Mouse (Mus musculus): Measurements from ENCODE around the gene Mmp15.

The Mmp15 gene

DNA sequence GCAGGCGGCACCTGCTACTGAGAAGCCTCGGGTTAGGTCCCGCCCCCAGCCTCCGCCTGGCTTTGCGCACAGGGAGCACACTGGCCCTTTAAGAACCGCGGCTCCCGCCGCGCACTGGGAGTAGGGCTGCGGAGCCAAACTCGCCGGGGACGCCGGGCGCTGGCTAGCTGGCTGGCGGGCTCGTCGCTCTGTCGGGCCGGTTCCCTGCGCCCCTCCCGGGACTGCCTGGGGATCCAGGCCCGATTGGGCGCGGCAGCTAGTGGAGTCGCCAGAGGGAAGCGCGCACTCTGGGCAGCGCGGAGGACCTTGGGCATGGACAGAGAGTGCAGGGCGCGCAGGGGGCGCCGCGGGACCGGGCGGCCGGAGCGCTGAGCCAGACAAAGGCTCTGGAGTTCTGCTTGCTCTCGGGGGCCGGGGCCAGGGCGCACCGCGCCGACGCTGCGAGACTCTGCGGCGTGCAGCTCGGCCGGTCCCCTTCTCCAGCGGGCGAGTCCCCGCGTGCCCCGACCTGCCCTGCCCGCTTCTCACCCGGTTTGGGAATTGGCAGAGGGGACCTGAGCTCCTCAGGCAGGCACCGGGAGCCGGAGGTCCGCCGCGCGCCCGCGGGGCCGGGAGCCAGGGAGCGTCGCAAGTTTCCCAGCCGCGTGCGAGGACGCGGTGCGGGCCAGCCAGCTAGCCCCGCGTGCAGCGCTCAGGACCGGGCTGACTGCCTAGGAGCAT lies at the start of gene Mmp15:
TSS of gene Mmp15 (plus strand) at position 118 of the 720 bp plus-strand sequence.
- no peak for DNase-seq

DNA sequence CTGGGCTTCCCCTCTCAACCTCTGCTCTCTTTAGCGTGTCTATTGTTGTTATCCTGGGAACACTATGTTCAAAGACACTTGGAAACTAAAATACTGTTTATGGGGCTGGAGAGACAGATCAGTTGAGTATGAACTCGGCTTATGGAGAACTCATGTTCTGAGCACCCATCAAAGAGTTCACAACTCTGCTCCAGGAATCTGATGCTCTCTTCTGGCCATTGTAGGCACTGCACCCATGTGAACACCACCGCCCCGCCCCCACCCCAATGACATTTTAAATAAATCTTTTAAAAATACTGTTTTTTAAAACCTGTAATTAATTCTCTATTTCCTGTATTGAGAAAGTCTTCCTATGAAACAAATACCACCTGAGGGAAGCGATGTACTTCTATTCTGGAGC lies 49.7 kb upstream of the Mmp15 start:
- DNase-seq, result no peak

DNA sequence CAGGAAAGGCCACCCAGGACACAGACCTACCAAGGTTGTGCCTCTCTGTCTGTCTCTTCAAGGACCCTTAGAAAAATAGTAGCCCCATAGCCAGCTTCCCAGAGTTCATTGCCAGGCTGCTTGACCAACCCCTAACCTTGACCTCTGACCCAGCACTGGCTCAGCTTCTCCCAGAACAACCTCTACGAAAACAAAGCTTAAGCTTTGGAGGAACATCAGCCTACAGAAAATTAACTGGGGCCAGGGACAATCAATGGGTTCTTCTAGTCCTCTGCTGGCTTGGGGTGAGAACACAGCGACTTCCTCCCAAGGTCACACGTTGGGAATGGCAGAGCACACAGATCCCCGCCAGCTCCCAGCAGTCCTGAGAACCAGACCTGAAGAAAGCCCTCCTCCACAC lies 46.5 kb upstream of the Mmp15 start:
- DNase-seq, result no peak

DNA sequence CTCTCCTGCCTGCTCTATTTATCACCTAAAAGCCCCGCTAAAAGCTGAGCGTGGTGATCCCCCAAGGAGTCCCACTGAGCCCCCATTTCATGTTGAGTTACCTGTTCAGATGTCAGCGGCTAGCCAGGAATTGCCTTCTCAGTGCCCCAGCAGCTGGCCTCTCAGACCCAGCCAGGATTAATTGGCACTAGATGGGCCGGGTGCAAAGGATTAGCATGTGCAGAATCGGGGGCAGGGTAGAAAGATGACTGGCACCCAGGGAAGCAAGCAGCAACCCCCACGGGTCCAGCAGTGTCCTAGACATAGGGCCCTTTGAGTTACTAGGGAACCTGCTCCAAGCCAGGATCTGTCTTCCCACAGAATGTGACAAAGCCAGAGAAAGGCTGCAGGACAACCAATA lies 45.6 kb upstream of the Mmp15 start, which contains the start of gene Cngb1:
TSS of gene Cngb1 (minus strand) at position 155 of the 400 bp plus-strand sequence.
- no peak for DNase-seq

DNA sequence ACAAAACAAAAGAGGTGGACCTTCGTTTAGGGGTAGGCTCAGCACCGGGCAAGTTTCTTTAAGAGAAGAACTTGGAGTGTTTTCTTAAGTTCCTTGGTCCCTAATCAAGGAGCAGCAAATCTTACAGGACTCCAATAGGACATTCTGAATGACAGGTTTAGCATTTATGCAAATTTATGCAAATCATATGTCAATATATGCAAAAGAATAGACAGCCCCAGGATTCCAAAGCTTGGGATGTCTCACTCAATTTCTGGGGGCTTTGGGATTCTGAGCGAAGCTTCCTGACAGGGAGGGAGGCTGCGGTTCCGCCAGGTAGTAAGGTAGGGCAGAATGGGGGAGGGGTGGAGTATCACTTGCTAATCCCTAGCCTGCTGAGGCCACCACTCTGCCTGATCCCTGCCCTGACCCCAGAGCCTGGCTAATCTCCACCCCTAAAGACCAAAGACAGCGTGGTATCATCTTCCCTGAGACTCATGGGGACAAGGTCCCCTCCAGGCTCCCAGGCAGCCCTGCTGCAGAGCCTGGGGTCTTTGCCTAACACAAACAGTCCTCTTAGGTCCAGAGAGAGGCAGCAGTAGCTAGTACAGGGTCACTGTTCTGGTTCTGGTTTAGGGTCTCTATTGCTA lies 41.6 kb upstream of the Mmp15 start, which contains the start of gene Tepp:
TSS of gene Tepp (plus strand) at position 225 of the 629 bp plus-strand sequence.
- no peak for DNase-seq

DNA sequence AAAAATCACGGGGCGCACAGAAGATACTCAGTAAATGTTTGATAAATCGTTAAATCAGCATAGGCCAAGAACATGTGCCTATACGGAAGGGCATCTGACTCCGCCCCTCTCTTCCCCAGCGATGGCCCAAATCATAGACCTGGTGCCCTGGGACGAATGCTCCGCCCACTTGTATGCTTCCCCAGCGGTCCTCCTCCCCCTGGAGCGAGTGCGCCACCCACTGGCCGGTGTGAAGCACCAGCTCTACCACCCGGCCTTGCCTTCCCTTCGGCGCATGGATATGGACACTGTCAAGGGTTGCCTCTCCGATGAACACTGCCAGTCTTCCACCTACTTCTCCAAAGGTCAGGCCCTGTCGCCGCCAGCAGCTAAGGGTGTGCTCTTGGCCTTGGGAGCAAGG lies 39.2 kb upstream of the Mmp15 start:
- no peak for DNase-seq

DNA sequence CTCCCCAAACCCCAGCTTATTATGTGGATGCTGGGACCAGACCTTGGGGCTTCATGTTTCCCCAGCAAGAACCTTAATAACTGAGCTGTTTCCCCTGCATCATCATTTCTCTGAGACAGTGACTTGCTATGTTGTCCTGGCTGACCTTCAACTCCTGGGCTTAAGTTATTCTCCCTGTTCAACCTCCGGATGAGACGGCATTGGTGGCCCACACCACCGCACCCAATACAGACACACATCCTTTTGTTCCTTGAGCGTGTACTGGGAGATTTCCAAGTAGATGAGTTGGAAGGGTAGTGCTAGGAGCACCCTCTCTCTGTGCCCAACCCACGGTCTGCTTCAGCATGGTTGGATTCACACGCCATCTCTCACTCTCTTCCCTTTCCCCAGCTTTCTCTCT lies 38.2 kb upstream of the Mmp15 start:
- DNase-seq, result no peak

DNA sequence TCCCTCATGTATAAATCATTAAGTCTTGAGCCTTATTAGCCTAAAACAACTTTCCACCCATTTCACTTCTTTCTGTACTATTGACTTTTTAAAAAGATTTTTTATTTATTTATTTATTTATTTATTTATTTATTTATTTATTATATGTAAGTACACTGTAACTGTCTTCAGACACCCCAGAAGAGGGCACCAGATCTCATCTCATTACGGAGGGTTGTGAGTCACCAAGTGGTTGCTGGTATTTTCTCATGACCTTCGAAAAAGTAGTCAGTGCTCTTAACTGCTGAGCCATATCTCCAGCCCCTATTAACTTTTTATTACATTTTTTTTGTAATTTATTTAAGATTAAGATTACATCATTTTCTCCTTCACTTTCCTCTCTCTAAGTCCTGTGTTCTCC lies 37.4 kb upstream of the Mmp15 start:
- no peak for DNase-seq

DNA sequence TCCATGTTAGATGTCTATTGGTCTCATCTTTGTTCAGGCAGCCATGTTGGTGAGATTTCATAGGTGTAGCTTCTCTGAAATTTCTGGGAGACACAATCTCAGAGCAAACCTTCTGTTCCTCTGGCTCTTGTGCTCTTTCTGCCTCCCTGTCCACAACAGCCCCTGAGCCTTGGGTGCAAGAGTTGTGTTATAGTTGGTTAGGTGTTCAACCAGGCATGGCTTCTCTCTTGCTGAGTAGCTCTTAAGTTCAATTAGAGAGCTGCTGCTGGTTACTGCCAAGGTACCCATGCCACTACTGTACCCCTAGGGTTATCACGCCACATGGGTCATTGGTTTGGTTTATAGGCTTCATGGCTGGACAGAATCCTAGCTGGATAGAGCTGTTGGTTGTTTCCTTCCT lies 36.7 kb upstream of the Mmp15 start:
- no peak for DNase-seq

DNA sequence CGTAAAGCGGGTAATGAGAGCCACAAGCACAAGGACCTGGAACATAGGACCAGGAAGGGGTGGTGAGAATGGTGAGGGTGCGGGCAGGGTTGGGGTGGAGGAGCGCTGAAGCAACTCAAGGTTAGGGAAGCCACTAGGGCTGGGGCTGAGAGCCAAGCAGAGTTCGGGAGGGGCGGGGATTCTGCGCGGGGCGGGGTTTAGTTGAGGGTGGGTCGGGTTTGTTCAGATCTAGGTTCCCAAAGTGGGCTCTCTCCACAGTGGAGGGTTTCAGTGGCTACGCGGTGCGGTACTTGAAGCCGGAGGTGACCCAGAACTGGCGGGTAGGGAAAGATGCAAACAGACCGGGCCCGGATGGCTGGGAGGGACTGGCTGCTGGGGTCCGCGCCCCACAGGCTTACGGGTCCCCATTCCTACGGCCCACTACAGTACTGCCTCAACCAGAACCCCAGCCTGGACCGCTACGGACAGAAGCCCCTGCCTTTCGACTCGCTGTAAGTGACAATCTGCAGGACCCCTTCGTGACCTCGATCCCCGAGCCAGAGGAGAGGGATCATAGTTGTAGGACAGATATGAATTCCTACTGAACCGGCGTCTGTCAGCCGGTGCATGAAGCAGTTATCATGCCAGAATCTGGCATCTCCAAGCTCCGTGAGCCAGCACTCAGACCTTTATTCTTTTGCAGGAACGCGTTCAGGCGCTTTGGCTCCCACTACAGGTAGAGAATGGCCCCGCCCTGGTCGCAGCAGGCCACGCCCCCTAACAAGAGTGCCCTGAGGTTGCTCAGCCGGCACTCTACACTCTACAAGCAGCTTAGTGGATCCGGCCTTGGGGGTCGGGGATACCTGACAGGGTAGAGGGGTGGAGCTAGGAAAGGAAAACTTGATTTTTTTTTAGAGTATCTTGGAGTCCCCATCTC lies 31.6 kb upstream of the Mmp15 start:
- no peak for DNase-seq

DNA sequence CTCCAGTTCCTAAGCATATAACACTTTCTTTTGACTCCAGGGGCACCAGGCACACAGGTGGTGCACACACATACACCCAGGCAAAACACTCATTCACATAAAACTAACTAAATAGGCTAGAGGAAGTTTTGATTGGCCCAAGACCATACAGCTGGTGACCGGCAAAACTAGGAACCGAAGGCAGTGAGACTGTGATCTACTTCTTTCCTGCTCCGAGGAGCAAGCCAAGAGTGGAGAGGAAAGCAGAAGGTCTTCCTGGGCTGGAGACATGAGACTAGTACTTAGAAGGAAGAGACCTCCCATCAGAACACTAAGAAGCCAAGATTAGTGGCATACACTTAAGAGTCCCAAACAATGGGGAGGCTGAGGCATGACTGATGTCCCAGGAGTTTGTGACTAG lies 28.9 kb upstream of the Mmp15 start:
- DNase-seq, result no peak

DNA sequence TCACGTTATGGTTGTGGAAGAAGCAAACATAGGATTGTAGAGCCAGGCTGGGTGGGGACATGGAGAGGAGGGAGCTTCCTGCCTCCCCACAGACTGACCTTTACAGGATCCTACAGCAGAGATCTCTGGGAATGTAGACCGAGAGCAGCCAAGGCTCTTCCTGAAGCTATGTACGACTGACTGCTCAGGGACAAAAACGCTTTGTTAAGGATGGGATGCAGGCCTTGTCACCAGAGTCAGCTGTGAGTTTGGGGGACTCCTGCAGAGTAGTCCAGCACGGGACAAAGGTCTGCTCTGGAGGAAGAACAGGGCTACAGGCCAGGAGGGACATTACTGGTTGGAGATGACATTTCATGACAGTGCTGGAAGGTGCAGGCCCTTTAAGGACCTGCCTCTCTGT lies 27.4 kb upstream of the Mmp15 start:
- DNase-seq, result no peak

DNA sequence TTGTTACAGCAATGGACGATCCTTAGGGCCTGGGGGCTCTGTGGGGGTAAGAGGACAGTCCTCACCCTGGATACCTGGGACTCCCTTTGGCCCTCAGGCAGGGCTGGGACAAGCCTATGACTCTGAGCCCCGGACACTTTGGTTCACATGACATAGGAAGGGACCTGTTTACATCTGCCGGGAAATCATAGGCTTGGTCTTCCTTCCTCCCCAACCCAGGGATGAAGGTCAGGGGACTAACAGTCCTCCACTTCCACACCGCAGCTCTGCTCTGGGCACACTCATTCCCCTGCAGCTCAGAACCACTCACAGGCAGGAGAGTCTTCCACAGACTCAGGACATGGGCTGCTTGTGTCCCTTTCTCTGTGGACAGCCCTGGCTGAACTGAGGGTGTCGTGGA lies 25.2 kb upstream of the Mmp15 start:
- DNase-seq, result no peak

DNA sequence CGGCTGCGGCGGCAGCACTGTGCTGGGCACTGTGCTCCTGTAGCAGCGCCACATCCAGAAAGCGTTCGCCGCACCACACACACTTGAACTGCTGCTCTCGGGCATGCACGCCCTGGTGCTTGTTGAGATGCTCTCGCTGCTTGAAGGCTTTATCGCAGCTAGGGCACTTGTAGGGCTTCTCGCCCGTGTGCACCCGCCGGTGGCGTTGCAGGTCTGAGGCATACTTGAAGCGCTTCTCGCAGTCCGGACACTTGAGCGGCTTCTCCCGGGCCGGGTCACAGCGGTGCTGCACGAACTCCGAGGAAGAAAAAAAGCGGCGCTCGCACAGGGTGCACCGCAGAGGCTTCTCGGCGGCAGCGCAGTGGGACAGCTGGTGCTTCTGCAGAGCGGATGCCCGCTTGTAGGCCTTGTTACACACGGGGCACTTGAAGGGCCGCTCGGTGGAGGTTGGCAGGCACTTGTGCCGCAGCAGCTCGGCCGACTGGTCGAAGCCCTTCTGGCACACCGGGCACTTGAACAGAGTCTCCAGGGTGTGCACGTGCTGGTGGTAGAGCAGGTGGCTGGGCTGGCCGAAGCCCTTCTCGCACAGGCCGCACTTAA lies 24.1 kb upstream of the Mmp15 start:
- no peak for DNase-seq

DNA sequence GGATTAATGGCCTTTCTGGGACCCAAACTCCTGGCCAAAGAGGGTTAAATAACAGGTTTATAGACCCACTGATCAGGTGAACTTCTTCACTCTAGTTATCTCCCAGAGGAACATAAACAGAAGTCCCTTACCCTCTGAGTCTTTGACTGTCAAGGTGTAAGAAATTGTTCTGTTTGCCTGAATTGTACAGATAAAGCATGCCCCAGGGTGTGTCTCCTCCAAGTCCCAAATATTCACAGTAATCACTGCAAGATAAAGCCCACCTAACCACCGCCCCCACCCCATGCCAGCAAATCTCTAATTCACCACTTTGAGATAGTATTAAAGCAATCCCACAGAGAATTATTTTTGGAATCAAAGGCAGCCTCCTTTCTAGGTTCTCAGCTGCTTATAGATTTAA lies 21.7 kb upstream of the Mmp15 start:
- no peak for DNase-seq

DNA sequence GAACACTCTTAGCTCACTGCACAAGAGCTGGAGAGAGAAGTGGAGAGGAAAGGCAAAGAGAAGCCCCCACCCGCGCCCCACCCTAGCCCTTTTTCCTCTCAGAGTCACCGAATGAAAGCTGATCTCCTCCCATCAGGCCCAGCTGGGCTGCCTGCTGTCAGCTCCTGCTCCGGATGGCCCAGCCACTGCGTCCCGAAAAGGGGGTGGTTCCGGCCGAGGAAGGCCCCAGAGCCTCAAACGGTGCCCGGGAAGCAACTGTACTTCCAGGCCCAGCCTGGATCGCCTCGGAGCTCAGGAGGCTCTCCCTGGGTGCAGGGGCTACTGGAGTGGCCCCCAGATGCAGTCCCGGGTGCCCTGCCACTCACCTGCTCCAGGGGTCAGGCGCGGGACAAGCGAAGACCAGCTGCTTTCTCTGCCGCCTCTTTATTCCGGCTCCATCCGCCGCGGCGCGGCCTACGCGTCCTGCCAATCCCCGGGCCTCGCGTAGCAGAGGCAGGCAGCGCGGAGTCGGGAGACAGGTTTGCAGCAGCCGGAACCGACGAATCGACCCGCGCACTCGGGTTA lies 20.8 kb upstream of the Mmp15 start:
- peak; percentile 51 for DNase-seq

DNA sequence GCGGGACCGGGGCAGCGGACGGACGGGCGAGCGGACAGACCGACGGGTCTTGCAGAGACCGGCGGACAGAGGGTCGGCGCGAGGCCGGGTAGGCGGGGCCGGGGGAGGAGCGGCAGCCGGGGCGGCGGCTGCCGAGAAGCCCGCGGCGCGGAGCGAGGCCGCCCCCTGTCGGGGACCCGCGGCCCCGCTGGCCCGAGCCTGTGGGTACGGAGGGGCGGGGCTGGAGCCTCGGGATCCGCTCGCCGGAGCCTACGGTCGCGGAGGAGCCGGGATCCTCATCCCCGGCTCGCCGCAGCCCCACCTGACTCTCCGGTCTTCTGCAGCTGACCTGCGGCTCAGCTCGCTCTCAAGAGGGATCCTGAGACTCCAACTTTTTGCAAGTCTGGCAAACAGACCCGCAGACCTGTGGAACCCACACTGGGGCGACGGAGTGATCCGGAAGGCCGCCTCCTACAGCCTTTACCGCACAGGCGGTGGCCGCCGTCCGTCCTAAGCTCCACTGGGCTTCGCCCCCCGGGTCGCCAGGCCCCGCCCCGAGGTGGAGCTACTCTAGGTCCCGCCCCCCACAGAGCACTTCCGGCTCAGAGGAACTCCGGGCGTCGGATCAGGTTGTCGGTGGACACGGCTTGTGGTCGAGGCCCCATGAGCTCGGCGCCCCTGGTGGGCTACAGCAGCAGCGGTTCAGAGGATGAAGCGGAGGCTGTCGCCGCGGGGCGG lies 20.2 kb upstream of the Mmp15 start, which contains the start of the genes Zfp319 and Usb1:
TSS of gene Zfp319 (minus strand) at position 231 of the 717 bp plus-strand sequence.
TSS of gene Usb1 (plus strand) at position 565 of the 717 bp plus-strand sequence.
- DNase-seq, result peak; percentile 93

DNA sequence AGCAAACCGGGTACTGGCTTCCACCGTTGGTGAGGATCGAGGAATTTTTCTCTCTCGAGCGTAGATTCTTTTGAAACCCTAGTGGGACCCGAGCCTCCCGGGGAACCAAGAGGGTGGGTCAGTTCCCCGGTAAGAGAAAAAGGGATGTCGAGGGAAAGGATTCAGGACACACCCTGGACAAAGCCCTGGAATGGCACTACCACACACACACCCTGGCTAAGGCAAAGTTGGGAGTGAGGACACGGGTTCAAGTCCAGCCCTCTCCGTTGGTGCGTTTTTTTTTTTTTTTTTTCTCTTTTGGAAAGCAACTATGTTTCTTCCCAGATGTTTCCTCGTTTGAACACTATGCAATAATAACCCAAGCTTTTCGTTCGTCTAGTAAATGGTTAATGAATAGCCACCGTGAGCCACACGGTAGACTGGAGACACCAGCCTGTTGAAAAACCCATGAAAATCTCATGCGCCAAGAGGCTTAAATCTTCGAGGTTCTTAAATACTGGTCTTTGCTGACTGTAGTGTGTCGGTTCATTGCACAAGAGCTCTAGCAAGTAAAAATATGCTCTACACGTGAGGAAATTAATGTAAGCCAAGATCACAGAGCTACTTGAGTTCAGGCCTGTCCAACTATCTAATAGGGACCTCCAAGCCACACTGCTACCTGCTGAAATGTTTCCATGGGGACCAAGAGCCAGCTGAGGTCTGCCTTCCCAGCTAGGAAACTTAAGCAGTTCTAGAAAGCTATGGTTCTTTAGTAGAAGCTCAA lies 19.4 kb upstream of the Mmp15 start:
- DNase-seq, result no peak

DNA sequence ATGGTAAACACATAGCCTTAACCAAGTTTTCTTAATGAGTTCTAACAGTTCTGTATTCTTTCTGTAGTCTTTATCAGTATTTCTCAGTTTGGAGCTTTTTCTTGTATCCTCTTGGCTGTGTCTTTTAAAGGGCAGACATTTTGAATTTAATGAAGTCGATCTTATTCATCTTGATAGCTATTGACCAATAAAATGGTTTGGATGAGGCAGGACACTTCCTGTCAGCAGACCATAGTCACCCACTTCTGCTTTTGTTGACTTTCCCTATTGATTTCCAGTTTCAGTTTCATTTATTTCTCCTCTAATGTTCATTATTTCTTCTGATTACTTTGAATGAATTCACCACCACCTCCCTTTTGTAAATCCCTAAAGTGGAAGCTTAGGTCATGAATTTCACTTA lies 16.4 kb upstream of the Mmp15 start:
- no peak for DNase-seq

DNA sequence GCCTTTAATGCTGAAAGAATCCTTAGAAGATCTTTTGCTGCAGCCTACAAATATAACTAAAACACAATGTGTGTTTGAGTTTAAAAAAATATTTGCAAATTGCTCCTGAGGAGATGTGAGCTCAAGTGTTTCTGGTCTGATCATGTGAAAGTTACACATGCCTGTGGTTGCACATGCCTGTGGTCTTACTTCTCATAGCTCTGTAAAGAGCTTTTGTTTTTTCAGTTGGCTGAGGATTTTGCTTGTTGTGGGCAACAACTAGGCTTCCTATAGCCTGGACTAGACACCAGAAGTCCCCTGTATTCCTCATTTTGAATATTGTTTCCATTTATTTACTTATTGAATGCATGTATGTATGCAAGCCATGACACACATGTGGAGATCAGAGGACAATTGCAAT lies 15.7 kb upstream of the Mmp15 start:
- no peak for DNase-seq

DNA sequence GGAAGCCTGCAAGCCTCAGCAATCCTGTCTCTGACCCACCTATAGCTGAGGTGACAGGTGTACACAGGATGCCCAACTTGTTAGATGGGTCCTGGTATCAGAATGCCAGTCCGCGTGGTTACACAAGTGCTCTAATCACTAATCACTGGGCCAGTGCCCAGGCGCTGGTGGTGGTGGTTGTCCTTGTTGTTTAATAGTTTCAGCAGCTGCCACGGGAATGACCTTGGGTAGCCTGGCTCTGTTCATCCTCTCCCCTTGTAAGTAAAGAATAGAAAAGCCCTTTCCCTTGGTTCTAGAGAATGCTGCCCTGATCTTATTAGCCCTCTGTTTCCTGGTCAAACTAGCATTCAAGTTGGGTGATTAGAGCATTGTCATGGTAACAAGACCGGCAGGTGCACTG lies 10.3 kb upstream of the Mmp15 start:
- no peak for DNase-seq
